8 mouse cellular contexts compared by ENCODE assay signal in the genomic region with DNA sequence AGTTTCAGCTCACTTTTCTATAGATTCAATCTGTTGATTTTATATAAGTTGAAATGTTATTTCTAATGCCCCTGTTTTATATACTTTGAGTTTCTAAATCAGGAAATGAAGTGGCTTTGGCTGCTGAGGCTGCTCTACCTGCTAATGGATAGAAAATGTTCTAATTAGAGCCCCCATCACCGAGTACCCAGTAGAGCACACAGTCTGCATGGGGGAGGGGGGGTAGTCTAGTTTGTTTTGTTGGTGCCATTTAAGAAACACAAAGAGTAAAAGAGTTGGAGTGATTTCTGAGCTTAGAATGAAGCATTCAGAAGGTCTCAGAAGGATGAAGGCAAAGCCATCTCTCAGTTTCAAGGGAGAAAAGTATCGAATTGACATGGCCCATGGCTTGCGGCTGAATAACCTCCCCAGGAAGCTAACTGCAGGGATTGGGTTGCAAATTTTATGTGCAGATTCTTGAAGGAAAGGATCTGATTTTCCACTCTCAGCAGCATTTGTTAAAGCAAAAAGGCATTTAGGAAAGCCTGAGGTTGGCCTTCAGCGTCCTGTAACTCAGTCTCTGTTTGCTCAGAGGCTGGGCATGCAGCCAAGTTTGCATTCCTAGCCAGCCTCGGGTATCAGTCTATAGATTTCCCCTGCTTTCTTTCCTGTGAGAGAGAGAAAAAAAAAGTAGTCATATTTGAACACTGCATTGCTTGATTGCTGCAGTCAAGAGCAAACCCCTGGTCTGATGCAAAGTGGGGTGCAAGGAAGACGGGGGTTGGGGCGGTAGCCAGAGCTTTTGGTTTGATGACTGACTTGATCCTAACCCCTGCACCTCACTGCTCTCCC. TPM values are rescaled to one million over a fixed set of nuclear protein-coding genes. Genes with fewer than 3 reads are reported as not detected.
DNase-seq lines count a peak whose midpoint lies in the region; ATAC-seq lines count a peak whose summit lies in the region.

No protein-coding gene starts in this region.

- H3K27me3 ChIP-seq in hindbrain, embryonic 10.5 days (ENCODE audit: insufficient read depth, poor library complexity, severe bottlenecking): peaks cover 50% of the 10 kb centered on the region
- peaks cover 24% of the 10 kb centered on the region for H3K27me3 ChIP-seq in limb, embryonic 12.5 days
- H3K27me3 ChIP-seq in midbrain, embryonic 15.5 days (replicated peaks): no peaks in the 10 kb centered on the region

- WGBS in hindbrain, embryonic 10.5 days: 42% methylated on average over 7 of the region's 7 CpGs
- WGBS in limb, embryonic 12.5 days: 11% methylated on average over 7 of the region's 7 CpGs
- WGBS in midbrain, embryonic 15.5 days: 23% methylated on average over 7 of the region's 7 CpGs

- peaks cover 35% of the 10 kb centered on the region for H3K4me1 ChIP-seq in hindbrain, embryonic 10.5 days (replicated peaks)
- peaks cover 52% of the 10 kb centered on the region for H3K4me1 ChIP-seq in limb, embryonic 12.5 days (replicated peaks)
- peaks cover 24% of the 10 kb centered on the region for H3K4me1 ChIP-seq in midbrain, embryonic 15.5 days

- peak overlapping the region; percentile 81 for H3K27ac ChIP-seq in hindbrain, embryonic 10.5 days
- peak overlapping the region; percentile 100 for H3K27ac ChIP-seq in limb, embryonic 12.5 days
- peak overlapping the region; percentile 63 for H3K27ac ChIP-seq in midbrain, embryonic 15.5 days

- no peaks in the 10 kb centered on the region for H3K36me3 ChIP-seq in hindbrain, embryonic 10.5 days
- peaks cover 4% of the 10 kb centered on the region; the same call in 1 of the 2 replicates for H3K36me3 ChIP-seq in limb, embryonic 12.5 days
- H3K36me3 ChIP-seq in midbrain, embryonic 15.5 days (replicated peaks): no peaks in the 10 kb centered on the region

- peak overlapping the region; percentile 54 for H3K4me2 ChIP-seq in limb, embryonic 12.5 days
- peak overlapping the region; percentile 10; the same call in 1 of the 2 replicates for H3K4me2 ChIP-seq in midbrain, embryonic 15.5 days

- ATAC-seq in limb, embryonic 12.5 days (ENCODE audit: insufficient number of reproducible peaks, insufficient read depth, low FRiP score, low TSS enrichment, low read depth): peak; percentile 85
- ATAC-seq in midbrain, embryonic 15.5 days (replicated peaks): peak; percentile 52; the same call in 1 of the 2 replicates

- H3K9ac ChIP-seq in limb, embryonic 12.5 days (replicated peaks): peak overlapping the region; percentile 24; the same call in 1 of the 2 replicates
- H3K9ac ChIP-seq in midbrain, embryonic 15.5 days: no peak overlapping the region

- no peaks in the 10 kb centered on the region for H3K9me3 ChIP-seq in hindbrain, embryonic 10.5 days
- H3K9me3 ChIP-seq in limb, embryonic 12.5 days: peaks cover 10% of the 10 kb centered on the region; the same call in 1 of the 2 replicates
- H3K9me3 ChIP-seq in midbrain, embryonic 15.5 days: no peaks in the 10 kb centered on the region

- peak overlapping the region; percentile 2; the same call in 1 of the 2 replicates for H3K4me3 ChIP-seq in hindbrain, embryonic 10.5 days
- H3K4me3 ChIP-seq in limb, embryonic 12.5 days (replicated peaks): peak overlapping the region; percentile 19
- no peak overlapping the region for H3K4me3 ChIP-seq in midbrain, embryonic 15.5 days

- peak; percentile 48 for DNase-seq in embryo, embryonic 10 days (ENCODE audit: low spot score)
- DNase-seq in embryo, embryonic 9.5 days (ENCODE audit: extremely low spot score): no peak
- DNase-seq in embryo, embryonic 11.5 days (ENCODE audit: low read depth, low spot score): peak; percentile 73
- DNase-seq in hindbrain, embryonic 10.5 days (ENCODE audit: low spot score): peak; percentile 55
- DNase-seq in layer of hippocampus, postnatal 36 days: no peak
- DNase-seq in layer of hippocampus, postnatal 25 days (ENCODE audit: extremely low spot score in 1 of 2, low spot score in 1 of 2): no peak

RNA-seq across cellular contexts. Expression of a gene that starts 2.6 kb away (rescaled TPM):
- polyA plus RNA-seq in hindbrain, embryonic 10.5 days (2016; fragmentation: Nextera tagmentation; extraction: Ambion mirVana): 1.0 and 3.5 TPM in 2 replicates
- polyA plus RNA-seq in limb, embryonic 12.5 days (2016; fragmentation: Nextera tagmentation; extraction: Ambion mirVana): 6.7 and 11.1 TPM in 2 replicates
- polyA plus RNA-seq in midbrain, embryonic 15.5 days (2015; fragmentation: Nextera tagmentation; extraction: Ambion mirVana): 6.5 and 6.8 TPM in 2 replicates
- 1 to 10 TPM; 5.4 to 6.0 TPM for total RNA-seq in layer of hippocampus, postnatal 36 days (2021)
- 1 to 10 TPM; 5.4 to 6.0 TPM for total RNA-seq in layer of hippocampus, postnatal 25 days (2021)

Comparison
In these comparisons a context has a peak if more than half of its experiments do, and no peak if none do; other contexts are left out.
1. DNase-seq: peak in embryo, embryonic 10 days (single experiment), embryo, embryonic 11.5 days (single experiment) and hindbrain, embryonic 10.5 days (single experiment); none in embryo, embryonic 9.5 days (single experiment), layer of hippocampus, postnatal 36 days (0 of 2) and layer of hippocampus, postnatal 25 days (0 of 2).
2. Peak in every context shown above with its lines, with median percentiles within 50 percentile points of each other: H3K27ac ChIP-seq.